Mouse (Mus musculus) adrenal gland, adult 2 months (tissue): ENCODE measurements at regions not wholly inside any gene's neighbourhood (a gene's known extent, or its start where the extent isn't known, plus 50 kb on each side); places are given as distances from the start of the nearest gene placed in this dataset.

Source experiments
- DNase-seq: peaks from one replicate; pipeline ENCODE4 v3.0.0; 2021

GRCm38 (mm10) chr1:168008216-168008615, 319.2 kb downstream of the Lmx1a start:
- no peak for DNase-seq

- DNase-seq, result no peak
These were observed 321.4 kb downstream of the Lmx1a start for GRCm38 (mm10) chr1:168010416-168010815.

- DNase-seq, result no peak
These were observed 323.0 kb downstream of the Lmx1a start for GRCm38 (mm10) chr1:168012069-168012468.

GRCm38 (mm10) chr1:168012611-168013010, 323.6 kb downstream of the Lmx1a start:
- DNase-seq, result no peak

- DNase-seq, result no peak
These were observed 327.4 kb downstream of the Lmx1a start for GRCm38 (mm10) chr1:168016375-168016890.

GRCm38 (mm10) chr1:168026481-168026880, 337.4 kb downstream of the Lmx1a start:
- peak; percentile 14 for DNase-seq

- DNase-seq, result no peak
These were observed 355.7 kb downstream of the Lmx1a start for GRCm38 (mm10) chr1:168044765-168045164.

- no peak for DNase-seq
These were observed 357.3 kb downstream of the Lmx1a start for GRCm38 (mm10) chr1:168046347-168046746.

GRCm38 (mm10) chr1:168046749-168047148, 357.7 kb downstream of the Lmx1a start:
- no peak for DNase-seq

GRCm38 (mm10) chr1:168049965-168050364, 360.9 kb downstream of the Lmx1a start:
- DNase-seq, result no peak

- DNase-seq, result no peak
These were observed 367.4 kb downstream of the Lmx1a start for GRCm38 (mm10) chr1:168056479-168056878.

- DNase-seq, result no peak
These were observed 368.4 kb downstream of the Lmx1a start for GRCm38 (mm10) chr1:168057479-168057878.

- no peak for DNase-seq
These were observed 369.7 kb downstream of the Lmx1a start for GRCm38 (mm10) chr1:168058769-168059168.

- DNase-seq, result no peak
These were observed 367.9 kb downstream of the Pbx1 start for GRCm38 (mm10) chr1:168064065-168064664.

- DNase-seq, result no peak
These were observed 366.4 kb downstream of the Pbx1 start for GRCm38 (mm10) chr1:168065598-168066041.

- no peak for DNase-seq
These were observed 365.3 kb downstream of the Pbx1 start for GRCm38 (mm10) chr1:168066810-168067209.

GRCm38 (mm10) chr1:168068003-168068919, 363.8 kb downstream of the Pbx1 start:
- no peak for DNase-seq

GRCm38 (mm10) chr1:168068920-168069590, 363.0 kb downstream of the Pbx1 start:
- no peak for DNase-seq
